Mouse (Mus musculus) stomach, embryonic 15.5 days (tissue): ENCODE data around the gene Aoc1. TPM values are rescaled to one million over a fixed set of nuclear protein-coding genes. Genes with fewer than 3 reads are reported as not detected.

Experiments used
- ATAC-seq: fragments of 200-750 bp; cut with Nextera tagmentation; 2 replicates; pipeline ENCODE4 v1.8.0; 2017; ENCODE audit warnings: low read depth, moderate number of reproducible peaks, moderate TSS enrichment; ENCODE audit not compliant: insufficient read depth, low FRiP score
- H3K27ac ChIP-seq: fragments of 300-500 bp; sonication (generic); 2 replicates; pipeline ENCODE4 v1.5.1; 2015; ENCODE audit warnings: mild to moderate bottlenecking, inconsistent platforms
- H3K27me3 ChIP-seq: fragments of 300-500 bp; sonication (generic); replicated peaks from 2 replicates; pipeline ENCODE4 v1.6.1; 2015; ENCODE audit warnings: inconsistent platforms
- H3K36me3 ChIP-seq: fragments of 300-500 bp; sonication (generic); 2 replicates; pipeline ENCODE4 v1.6.1; 2015; ENCODE audit warnings: inconsistent platforms
- H3K4me1 ChIP-seq: fragments of 300-500 bp; sonication (generic); 2 replicates; pipeline ENCODE4 v1.6.1; 2015; ENCODE audit warnings: inconsistent platforms
- H3K4me2 ChIP-seq: fragments of 300-500 bp; sonication (generic); 2 replicates; pipeline ENCODE4 v1.6.1; 2015; ENCODE audit warnings: mild to moderate bottlenecking, inconsistent platforms
- H3K4me3 ChIP-seq: fragments of 300-500 bp; sonication (generic); replicated peaks from 2 replicates; pipeline ENCODE4 v1.5.1; 2015; ENCODE audit warnings: inconsistent platforms
- H3K9ac ChIP-seq: fragments of 300-500 bp; sonication (generic); 2 replicates; pipeline ENCODE4 v1.6.1; 2015; ENCODE audit warnings: inconsistent platforms
- H3K9me3 ChIP-seq: fragments of 300-500 bp; sonication (generic); 2 replicates; pipeline ENCODE4 v1.6.1; 2016; ENCODE audit warnings: inconsistent platforms
- WGBS: fragments of 180-500 bp; shearing (Covaris S2); methylation state at CpG from one replicate; pipeline ENCODE4 v1.1.7; 2015; 5-methylcytosine and 5-hydroxymethylcytosine counted together
- polyA plus RNA-seq: library from polyadenylated mRNA; unstranded; fragments of >200 nt; fragmentation: Nextera tagmentation; extraction: Ambion mirVana; gene quantifications from 2 replicates; pipeline ENCODE4 v1.2.1, GENCODE M21; 2015

Aoc1 gene
- polyA plus RNA-seq, result 2.3 and 3.6 TPM in 2 replicates

DNA sequence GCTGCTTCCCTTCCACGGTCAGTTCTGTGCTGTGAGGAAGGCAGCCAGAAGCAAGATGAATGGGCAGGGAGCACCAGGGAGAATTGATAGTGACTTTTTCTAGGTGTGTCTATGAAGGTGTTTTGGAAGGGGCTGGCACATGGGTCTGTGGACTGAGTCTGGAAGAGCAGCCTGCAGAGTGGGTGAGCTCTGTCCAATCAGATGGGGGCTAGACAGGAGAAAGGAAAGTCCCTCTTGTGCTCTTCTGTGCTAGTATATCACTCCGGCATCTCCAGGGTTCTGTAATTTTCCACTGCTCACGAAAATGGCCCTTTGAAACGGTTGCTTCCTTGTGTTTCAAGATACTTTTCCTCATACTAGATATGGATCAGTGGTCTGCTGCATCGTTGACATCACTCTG lies at the start of gene Aoc1:
Gene Aoc1 (plus strand): TSS at position 301 of the 400 bp plus-strand sequence.
- ATAC-seq, result no peak
- 72% methylated on average over 5 of the region's 5 CpGs for WGBS

DNA sequence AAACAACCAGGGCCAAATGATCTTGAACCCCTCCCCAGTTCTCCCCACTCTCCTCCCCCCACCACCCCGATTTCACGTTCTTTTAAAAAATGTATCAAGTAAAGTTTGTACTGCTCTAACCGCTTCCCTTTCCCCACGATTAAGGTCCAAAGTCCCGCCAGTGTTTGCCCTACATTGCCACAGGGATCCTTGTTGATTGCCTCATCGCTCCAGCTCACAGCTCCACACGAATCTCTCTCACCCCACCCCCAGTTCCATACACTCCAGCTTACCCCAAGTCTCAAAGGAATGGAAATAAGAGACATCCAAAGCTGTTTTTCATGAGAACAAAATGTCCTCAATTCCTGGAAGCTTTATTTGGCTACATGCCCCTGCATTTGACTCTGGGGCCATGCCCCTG lies 47.7 kb upstream of the Aoc1 start:
- Histone ChIP-seq H3K27me3 (no peaks in the 10 kb centered on the region), H3K4me2 (no peak overlapping the region), H3K36me3 (no peaks in the 10 kb centered on the region), H3K27ac (no peak overlapping the region), H3K9ac (no peak overlapping the region), H3K9me3 (no peaks in the 10 kb centered on the region), H3K4me1 (no peaks in the 10 kb centered on the region; the same call in 1 of the 2 replicates), H3K4me3 (no peak overlapping the region)
- 49% methylated on average over 7 of the region's 7 CpGs for WGBS
- ATAC-seq, result peak; percentile 65; the same call in 1 of the 2 replicates

More for the DNA sequence above, at the start of gene Aoc1:
- no peak within 1 kb of the TSS for H3K4me2 ChIP-seq
- H3K9ac ChIP-seq, result no peak within 1 kb of the TSS
- no peaks in the 10 kb centered on the region for H3K27me3 ChIP-seq
- no peaks in the 10 kb centered on the region for H3K9me3 ChIP-seq
- H3K4me1 ChIP-seq, result no peaks in the 10 kb centered on the region
- no peak within 1 kb of the TSS for H3K4me3 ChIP-seq
- no peak within 1 kb of the TSS for H3K27ac ChIP-seq
- H3K36me3 ChIP-seq, result no peaks in the 10 kb centered on the region

DNA sequence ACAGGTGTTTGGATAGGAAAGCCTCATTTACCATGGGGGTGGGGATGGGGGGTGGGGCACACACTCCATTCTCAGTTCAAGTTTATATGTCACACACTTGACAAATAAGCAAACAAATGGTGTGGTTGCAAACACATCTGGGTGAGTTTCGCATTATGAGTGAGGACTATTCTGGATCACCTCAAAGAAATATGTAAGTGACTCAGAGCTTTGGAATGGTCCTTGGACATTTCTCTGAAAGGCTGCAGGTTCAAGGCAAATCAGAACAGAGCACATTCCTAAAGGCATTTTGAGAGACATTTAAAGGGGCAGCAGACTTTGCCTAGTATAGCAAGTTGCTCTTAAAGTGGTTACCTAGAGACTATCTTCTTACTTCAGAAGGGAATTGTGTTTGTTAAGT lies 43.7 kb upstream of the Aoc1 start:
- Histone ChIP-seq H3K9me3 (no peaks in the 10 kb centered on the region), H3K9ac (no peak overlapping the region), H3K27ac (no peak overlapping the region), H3K4me2 (no peak overlapping the region), H3K4me1 (peaks cover 4% of the 10 kb centered on the region; the same call in 1 of the 2 replicates), H3K4me3 (no peak overlapping the region), H3K36me3 (peaks cover 17% of the 10 kb centered on the region), H3K27me3 (no peaks in the 10 kb centered on the region)
- ATAC-seq, result no peak
- 46% methylated on average over 1 of the region's 1 CpGs for WGBS

DNA sequence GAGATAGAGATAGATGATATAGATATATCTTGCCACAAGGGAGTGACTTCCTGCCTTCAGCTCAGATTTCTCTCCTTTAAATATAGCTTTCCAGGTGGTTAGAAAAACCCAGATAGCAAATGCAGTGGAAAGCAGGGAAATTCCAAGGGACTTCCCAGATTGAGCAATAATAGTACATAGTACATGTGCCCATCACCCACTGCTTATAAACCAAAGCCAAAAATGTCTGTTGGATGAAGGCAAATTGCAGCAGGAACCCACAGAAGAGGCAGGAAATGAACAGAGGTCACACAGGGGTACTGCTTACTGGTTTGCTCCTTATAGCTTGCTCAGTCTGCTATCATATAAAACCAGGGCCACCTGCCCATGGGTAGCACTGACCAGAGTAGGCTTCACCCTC lies 43.0 kb upstream of the Aoc1 start:
- ATAC-seq, result no peak
- no peak overlapping the region for H3K4me2 ChIP-seq
- H3K9ac ChIP-seq, result no peak overlapping the region
- no peaks in the 10 kb centered on the region for H3K27me3 ChIP-seq
- H3K36me3 ChIP-seq, result peaks cover 24% of the 10 kb centered on the region
- H3K27ac ChIP-seq, result peak overlapping the region; percentile 40; the same call in 1 of the 2 replicates
- H3K4me1 ChIP-seq, result peaks cover 4% of the 10 kb centered on the region; the same call in 1 of the 2 replicates
- no peaks in the 10 kb centered on the region for H3K9me3 ChIP-seq
- H3K4me3 ChIP-seq, result no peak overlapping the region

DNA sequence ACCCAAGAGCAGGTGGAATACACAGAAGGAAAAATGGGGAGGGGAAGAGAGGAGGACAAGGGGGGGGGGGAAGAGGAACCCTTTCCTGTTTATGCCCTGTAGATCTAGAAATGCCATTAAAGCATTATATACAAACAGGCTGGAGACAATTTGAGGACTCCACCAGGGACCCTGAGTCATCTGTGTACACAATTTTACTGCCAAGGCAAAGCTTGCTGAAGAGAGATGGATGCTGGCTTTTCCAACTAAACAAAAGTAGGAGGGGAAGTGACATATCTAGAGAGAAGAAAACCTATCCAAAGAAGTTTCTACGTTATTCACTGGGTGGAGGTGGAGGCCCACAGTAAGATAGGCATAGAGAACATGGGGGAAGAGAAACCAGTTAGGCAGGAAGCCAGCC lies 42.5 kb upstream of the Aoc1 start:
- Histone ChIP-seq H3K9ac (no peak overlapping the region), H3K27ac (peak overlapping the region; percentile 40), H3K4me1 (peaks cover 4% of the 10 kb centered on the region; the same call in 1 of the 2 replicates), H3K27me3 (no peaks in the 10 kb centered on the region), H3K4me3 (no peak overlapping the region), H3K4me2 (no peak overlapping the region), H3K9me3 (no peaks in the 10 kb centered on the region), H3K36me3 (peaks cover 30% of the 10 kb centered on the region)
- ATAC-seq, result no peak; the same call in 1 of the 2 replicates
- WGBS, result 20% methylated on average over 1 of the region's 1 CpGs

DNA sequence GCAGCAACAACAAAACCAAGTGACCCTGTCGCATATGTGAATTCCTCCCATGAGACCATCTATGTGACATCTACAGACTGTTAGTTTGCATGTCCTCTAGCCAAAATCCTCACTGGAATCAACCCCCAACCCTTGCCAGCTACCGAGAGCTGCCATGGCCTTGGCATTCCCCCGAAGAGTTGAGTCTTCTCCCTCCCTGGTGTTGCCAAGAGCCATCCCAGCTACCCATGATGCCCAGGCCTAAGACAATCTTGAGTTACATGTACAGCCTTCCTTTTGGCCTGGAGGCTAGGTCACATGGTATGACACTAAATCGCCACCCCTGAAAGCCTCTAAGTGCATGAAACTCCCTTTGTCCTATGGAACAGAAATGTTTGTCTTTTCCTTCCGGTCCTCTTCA lies 41.6 kb upstream of the Aoc1 start:
- 82% methylated on average over 5 of the region's 5 CpGs for WGBS
- H3K9ac ChIP-seq, result no peak overlapping the region
- ATAC-seq, result no peak
- H3K4me2 ChIP-seq, result no peak overlapping the region
- H3K4me3 ChIP-seq, result no peak overlapping the region
- no peaks in the 10 kb centered on the region for H3K27me3 ChIP-seq
- peak overlapping the region; percentile 40; the same call in 1 of the 2 replicates for H3K27ac ChIP-seq
- H3K9me3 ChIP-seq, result no peaks in the 10 kb centered on the region
- H3K4me1 ChIP-seq, result peaks cover 4% of the 10 kb centered on the region; the same call in 1 of the 2 replicates
- peaks cover 38% of the 10 kb centered on the region for H3K36me3 ChIP-seq

DNA sequence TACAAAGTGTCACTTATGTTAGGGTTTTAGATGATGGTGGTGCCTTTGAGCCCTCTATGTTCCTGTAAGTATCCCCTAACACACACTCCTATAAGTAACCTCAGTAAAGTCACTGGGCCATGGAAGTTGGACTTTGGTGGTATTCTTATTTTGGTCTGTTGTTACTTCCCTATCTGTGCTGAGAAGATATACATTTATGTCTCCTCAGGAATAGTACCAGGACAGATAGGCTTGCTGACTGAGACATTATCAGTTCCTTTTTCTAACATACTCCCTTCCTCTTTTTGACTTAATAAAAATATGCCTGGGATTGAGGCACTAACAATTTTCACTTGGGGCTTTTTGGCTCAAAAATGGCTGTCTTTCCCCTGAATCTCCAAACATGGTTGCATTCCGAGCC lies 40.3 kb upstream of the Aoc1 start:
- Histone ChIP-seq H3K27ac (no peak overlapping the region), H3K4me3 (no peak overlapping the region), H3K9me3 (no peaks in the 10 kb centered on the region), H3K9ac (no peak overlapping the region), H3K4me1 (peaks cover 4% of the 10 kb centered on the region; the same call in 1 of the 2 replicates), H3K4me2 (no peak overlapping the region), H3K36me3 (peaks cover 43% of the 10 kb centered on the region), H3K27me3 (no peaks in the 10 kb centered on the region)
- WGBS, result 81% methylated on average over 1 of the region's 1 CpGs
- no peak for ATAC-seq

DNA sequence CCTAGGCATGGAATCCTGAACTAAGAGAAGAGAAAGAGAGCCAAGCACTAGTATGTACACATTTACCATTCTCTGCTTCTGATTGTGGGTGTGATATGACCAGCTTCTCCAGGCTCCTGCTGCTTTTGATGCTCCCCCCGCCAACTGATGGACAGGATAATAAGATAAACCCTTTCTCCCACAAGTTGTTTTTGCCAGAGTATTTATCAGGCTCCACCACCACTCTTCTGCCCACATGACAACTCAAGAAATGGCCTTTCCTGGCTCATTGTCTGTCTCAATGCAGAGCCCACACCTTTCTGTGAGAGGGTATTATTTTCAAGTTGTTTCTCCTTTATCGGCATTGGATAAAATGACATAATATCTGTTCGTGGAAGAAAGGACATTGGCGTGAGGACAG lies 39.2 kb upstream of the Aoc1 start:
- H3K9ac ChIP-seq, result no peak overlapping the region
- peaks cover 44% of the 10 kb centered on the region for H3K36me3 ChIP-seq
- H3K4me3 ChIP-seq, result no peak overlapping the region
- H3K27me3 ChIP-seq, result no peaks in the 10 kb centered on the region
- no peak for ATAC-seq
- peaks cover 6% of the 10 kb centered on the region; the same call in 1 of the 2 replicates for H3K4me1 ChIP-seq
- H3K4me2 ChIP-seq, result no peak overlapping the region
- H3K27ac ChIP-seq, result no peak overlapping the region
- 96% methylated on average over 4 of the region's 4 CpGs for WGBS
- H3K9me3 ChIP-seq, result no peaks in the 10 kb centered on the region

DNA sequence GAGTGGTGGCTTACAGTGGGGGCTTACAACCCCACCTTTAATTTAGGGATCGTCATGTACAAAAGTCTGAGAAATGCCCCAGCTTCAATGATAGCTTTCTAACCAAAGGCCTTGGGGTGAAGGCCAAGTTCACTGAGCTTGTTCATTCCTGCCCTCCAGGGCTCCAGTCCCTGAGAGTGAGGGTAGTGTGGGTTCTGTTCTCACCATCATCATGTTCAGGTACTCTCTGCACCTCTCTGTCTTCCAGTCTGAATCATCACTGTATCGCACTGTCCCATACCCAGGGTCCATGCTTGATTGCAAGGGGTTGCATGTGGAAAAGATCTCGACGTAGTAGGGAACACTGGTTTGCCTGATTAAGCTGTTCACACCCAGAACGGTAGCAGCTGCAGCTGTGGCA lies 37.5 kb upstream of the Aoc1 start:
- ATAC-seq, result no peak
- Histone ChIP-seq H3K4me2 (no peak overlapping the region), H3K9ac (no peak overlapping the region), H3K27me3 (no peaks in the 10 kb centered on the region), H3K27ac (no peak overlapping the region), H3K36me3 (peaks cover 44% of the 10 kb centered on the region), H3K4me1 (peaks cover 19% of the 10 kb centered on the region), H3K9me3 (no peaks in the 10 kb centered on the region), H3K4me3 (no peak overlapping the region)
- 78% methylated on average over 5 of the region's 5 CpGs for WGBS

DNA sequence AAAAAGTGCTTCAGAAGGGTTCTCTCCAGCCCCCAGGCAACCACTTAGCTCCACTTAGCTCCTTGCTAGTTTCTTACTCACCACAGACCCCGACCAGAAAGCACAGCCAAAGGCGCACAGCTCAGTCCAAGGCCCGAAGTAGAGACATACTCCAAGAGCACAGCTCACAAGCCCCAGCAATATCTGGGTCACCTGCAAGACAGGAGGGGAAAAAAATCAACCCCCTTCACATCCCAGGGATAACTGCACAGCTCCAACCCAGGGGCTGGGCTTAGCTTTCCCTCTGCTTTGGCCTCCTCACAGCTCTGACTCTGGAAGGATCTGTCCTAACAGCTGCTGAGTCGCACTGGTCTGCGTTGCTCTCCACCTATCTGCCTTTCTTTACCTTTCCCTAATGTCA lies 36.5 kb upstream of the Aoc1 start:
- 87% methylated on average over 5 of the region's 5 CpGs for WGBS
- ATAC-seq, result no peak
- H3K9ac ChIP-seq, result no peak overlapping the region
- no peaks in the 10 kb centered on the region for H3K9me3 ChIP-seq
- H3K36me3 ChIP-seq, result peaks cover 44% of the 10 kb centered on the region
- no peak overlapping the region for H3K27ac ChIP-seq
- no peaks in the 10 kb centered on the region for H3K27me3 ChIP-seq
- H3K4me2 ChIP-seq, result no peak overlapping the region
- H3K4me3 ChIP-seq, result no peak overlapping the region
- H3K4me1 ChIP-seq, result peaks cover 16% of the 10 kb centered on the region

DNA sequence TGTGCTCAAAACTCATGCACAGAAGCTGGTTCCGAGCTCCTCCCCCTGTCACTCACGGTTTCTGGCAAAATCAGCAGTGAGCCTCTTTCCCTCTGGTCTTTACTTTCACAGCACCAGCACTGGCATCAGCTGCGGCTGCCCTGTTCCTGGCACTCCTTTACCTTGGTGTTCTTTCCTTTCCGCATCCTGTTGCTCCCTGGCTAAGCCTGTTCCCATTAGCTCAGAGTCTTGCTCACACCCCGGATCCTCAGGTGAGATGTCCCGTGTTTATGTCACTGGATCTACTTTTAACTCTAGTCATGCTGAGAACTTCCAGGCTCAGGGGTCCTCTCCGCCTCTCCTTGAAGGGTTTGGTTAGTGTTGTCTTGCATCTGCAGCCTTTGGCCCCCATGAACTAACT lies 35.2 kb upstream of the Aoc1 start:
- H3K4me1 ChIP-seq, result peaks cover 22% of the 10 kb centered on the region
- H3K27me3 ChIP-seq, result no peaks in the 10 kb centered on the region
- H3K36me3 ChIP-seq, result peaks cover 40% of the 10 kb centered on the region
- no peaks in the 10 kb centered on the region for H3K9me3 ChIP-seq
- no peak overlapping the region for H3K9ac ChIP-seq
- ATAC-seq, result no peak
- H3K27ac ChIP-seq, result no peak overlapping the region
- H3K4me2 ChIP-seq, result no peak overlapping the region
- no peak overlapping the region for H3K4me3 ChIP-seq
- 89% methylated on average over 7 of the region's 7 CpGs for WGBS

DNA sequence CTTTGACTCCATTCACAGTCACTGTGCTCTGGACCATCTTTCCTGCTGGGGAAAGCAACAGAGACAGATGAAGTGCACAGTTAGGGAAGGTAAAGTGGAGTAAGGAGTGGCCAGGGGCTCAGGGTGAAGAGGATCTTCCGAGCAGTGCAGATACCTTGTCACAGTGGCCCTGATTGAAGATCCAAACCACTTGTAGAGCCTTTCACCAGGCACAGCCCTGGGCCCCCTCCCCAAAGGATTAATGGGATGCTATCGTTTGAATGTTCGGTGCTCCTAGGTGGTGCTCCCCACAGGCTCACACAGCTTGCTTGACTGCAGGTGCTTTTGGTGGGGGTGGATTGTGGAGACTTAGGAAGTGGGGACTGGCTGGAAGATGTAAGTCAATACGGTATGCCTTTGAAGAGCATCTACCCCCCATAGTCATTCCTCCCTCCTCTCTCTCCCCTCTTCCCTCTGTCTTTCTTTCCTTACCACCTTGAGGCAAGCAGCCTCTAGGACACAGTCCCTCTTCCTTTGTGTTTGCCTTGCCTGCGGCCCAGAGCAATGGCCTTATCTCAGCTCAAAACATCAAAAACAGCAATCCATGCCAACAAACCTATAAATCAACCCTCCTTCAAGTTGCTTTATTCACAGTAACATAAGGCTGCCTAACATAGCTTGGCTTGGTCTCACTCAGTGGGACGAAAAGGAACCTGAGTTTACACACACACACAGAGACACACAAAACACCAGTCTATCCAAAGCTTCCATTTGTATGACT lies 34.2 kb upstream of the Aoc1 start:
- Histone ChIP-seq H3K36me3 (peaks cover 33% of the 10 kb centered on the region), H3K27me3 (no peaks in the 10 kb centered on the region), H3K9ac (no peak overlapping the region), H3K4me3 (0 out of 2 replicates have a peak overlapping the region, but pooled peaks have one; percentile 1), H3K4me2 (peak overlapping the region; percentile 81), H3K4me1 (peaks cover 22% of the 10 kb centered on the region), H3K9me3 (no peaks in the 10 kb centered on the region), H3K27ac (no peak overlapping the region)
- ATAC-seq, result no peak
- 60% methylated on average over 6 of the region's 6 CpGs for WGBS
